ENCODE assay signal across 8 mouse cellular contexts in the genomic region with DNA sequence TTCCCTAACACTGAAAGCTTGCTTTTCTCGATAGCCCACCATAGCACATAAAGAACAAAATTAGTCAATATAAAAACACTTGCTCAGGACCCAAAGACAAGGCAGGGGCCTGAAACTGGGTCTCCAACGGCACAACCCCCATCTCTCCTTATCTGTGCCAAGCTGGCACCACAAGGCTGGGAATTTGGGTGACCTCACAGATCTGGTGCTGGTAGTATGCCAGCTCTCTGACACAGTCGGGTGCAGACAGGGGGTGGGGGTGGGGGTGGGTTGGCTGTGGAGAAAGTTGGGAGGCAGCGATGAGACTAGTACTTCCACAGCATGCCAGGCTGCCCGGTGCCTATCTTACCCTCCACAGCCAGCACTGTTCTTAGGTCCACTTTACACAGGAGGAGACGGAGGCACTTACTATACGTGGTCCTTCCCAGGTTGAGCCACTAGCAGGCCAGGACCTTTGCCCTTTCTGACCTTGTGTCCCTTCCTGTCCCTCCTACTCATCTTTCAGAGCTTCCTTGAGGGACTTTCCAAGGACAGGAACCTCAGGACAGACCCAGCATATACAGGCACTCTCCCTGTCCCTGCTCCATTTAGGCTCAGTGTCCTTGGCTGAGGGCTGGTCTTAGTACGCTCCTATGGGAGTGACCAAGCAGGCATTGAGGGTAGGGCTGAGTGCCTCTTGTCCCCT. TPM values are rescaled to one million over a fixed set of nuclear protein-coding genes. Genes with fewer than 3 reads are reported as not detected.
A peak's percentile ranks its signal among the peaks of the same experiment; 100 is the strongest.
DNase-seq lines count a peak whose midpoint lies in the region; ATAC-seq lines count a peak whose summit lies in the region.

No protein-coding gene starts in this region.

- H3K27me3 ChIP-seq in neural tube, embryonic 11.5 days (ENCODE audit: control insufficient read depth, insufficient read depth, low read length) = no peaks in the 10 kb centered on the region
- no peaks in the 10 kb centered on the region for H3K27me3 ChIP-seq in limb, embryonic 13.5 days

- ATAC-seq in neural tube, embryonic 11.5 days (ENCODE audit: insufficient read depth, low FRiP score, low TSS enrichment) = no peak
- ATAC-seq in limb, embryonic 13.5 days (ENCODE audit: low FRiP score, low read depth) = no peak

- peak overlapping the region; percentile 82 for H3K4me2 ChIP-seq in neural tube, embryonic 11.5 days (ENCODE audit: low read depth)
- H3K4me2 ChIP-seq in limb, embryonic 13.5 days (replicated peaks) = peak overlapping the region; percentile 88

- H3K36me3 ChIP-seq in neural tube, embryonic 11.5 days (ENCODE audit: control insufficient read depth, insufficient read depth, low read length) = no peaks in the 10 kb centered on the region; the same call in 1 of the 2 replicates
- H3K36me3 ChIP-seq in limb, embryonic 13.5 days = peaks cover 6% of the 10 kb centered on the region; the same call in 1 of the 2 replicates

- intact Hi-C loops in left cerebral cortex, postnatal 36 days (cut with DNase I) = no loop called here

- peak; percentile 70 to 71 for DNase-seq in cerebellum, postnatal 10 days
- no peak for DNase-seq in cerebellum, adult 8-10 months
- DNase-seq in neural tube, embryonic 11.5 days (ENCODE audit: low spot score) = no peak
- no peak for DNase-seq in neural tube, embryonic 10.5 days (ENCODE audit: extremely low spot score, low spot score)
- DNase-seq in yolk sac, embryonic 10.5 days (ENCODE audit: low spot score) = peak; percentile 54
- DNase-seq in urinary bladder, postnatal 36 days (ENCODE audit: low spot score in 2 of 2) = no peak
- no peak for DNase-seq in left cerebral cortex, postnatal 36 days (ENCODE audit: low spot score in 2 of 2)

- H3K27ac ChIP-seq in neural tube, embryonic 11.5 days (ENCODE audit: low read depth, low read length) = no peak overlapping the region
- H3K27ac ChIP-seq in limb, embryonic 13.5 days = no peak overlapping the region

- no peaks in the 10 kb centered on the region for H3K9me3 ChIP-seq in neural tube, embryonic 11.5 days (ENCODE audit: control insufficient read depth, low read length)
- H3K9me3 ChIP-seq in limb, embryonic 13.5 days = no peaks in the 10 kb centered on the region

- WGBS in neural tube, embryonic 11.5 days = 81% methylated on average over 8 of the region's 8 CpGs
- 81% methylated on average over 8 of the region's 8 CpGs for WGBS in limb, embryonic 13.5 days

- H3K4me3 ChIP-seq in neural tube, embryonic 11.5 days (ENCODE audit: low read depth, low read length) = no peak overlapping the region
- peak overlapping the region; percentile 62 for H3K4me3 ChIP-seq in limb, embryonic 13.5 days

- no peak overlapping the region for H3K9ac ChIP-seq in neural tube, embryonic 11.5 days (ENCODE audit: low read length)
- H3K9ac ChIP-seq in limb, embryonic 13.5 days = peak overlapping the region; percentile 72

- H3K4me1 ChIP-seq in neural tube, embryonic 11.5 days (ENCODE audit: control insufficient read depth, insufficient read depth, low read length) = peaks cover 23% of the 10 kb centered on the region
- peaks cover 64% of the 10 kb centered on the region for H3K4me1 ChIP-seq in limb, embryonic 13.5 days

RNA-seq across cellular contexts. Expression of a gene that starts 2.1 kb away (rescaled TPM):
- 37.8 and 39.5 TPM in 2 replicates for polyA plus RNA-seq in neural tube, embryonic 11.5 days (2014; fragmentation: Nextera tagmentation; extraction: Ambion mirVana)
- 26.7 and 31.7 TPM in 2 replicates for polyA plus RNA-seq in limb, embryonic 13.5 days (2015; fragmentation: Nextera tagmentation; extraction: Ambion mirVana)
- 10 to 100 TPM; 68.7 to 68.8 TPM for total RNA-seq in left cerebral cortex, postnatal 36 days (2021)

RNA-seq across cellular contexts. Expression of a gene that starts 2.1 kb away (rescaled TPM):
- polyA plus RNA-seq in neural tube, embryonic 11.5 days (2014; fragmentation: Nextera tagmentation; extraction: Ambion mirVana) = 31.1 and 33.9 TPM in 2 replicates
- 33.2 and 33.4 TPM in 2 replicates for polyA plus RNA-seq in limb, embryonic 13.5 days (2015; fragmentation: Nextera tagmentation; extraction: Ambion mirVana)
- 10 to 100 TPM in 1 of 2 experiments, 1 to 10 TPM in 1; 9.0 to 10.4 TPM for total RNA-seq in left cerebral cortex, postnatal 36 days (2021)

RNA-seq across cellular contexts. Expression of a gene that starts 35.2 kb away (rescaled TPM):
- polyA plus RNA-seq in neural tube, embryonic 11.5 days (2014; fragmentation: Nextera tagmentation; extraction: Ambion mirVana) = not detected in 2 replicates
- polyA plus RNA-seq in limb, embryonic 13.5 days (2015; fragmentation: Nextera tagmentation; extraction: Ambion mirVana) = not detected in 2 replicates
- 1 to 10 TPM in 1 of 2 experiments, under 1 TPM in 1; 0.99 to 1.5 TPM for total RNA-seq in left cerebral cortex, postnatal 36 days (2021)

RNA-seq across cellular contexts. Expression of a gene that starts 48.8 kb away (rescaled TPM):
- polyA plus RNA-seq in neural tube, embryonic 11.5 days (2014; fragmentation: Nextera tagmentation; extraction: Ambion mirVana) = 0.15 TPM in 1 of 2 replicates, not detected in the other
- not detected in 2 replicates for polyA plus RNA-seq in limb, embryonic 13.5 days (2015; fragmentation: Nextera tagmentation; extraction: Ambion mirVana)
- under 1 TPM; 0.27 to 0.52 TPM for total RNA-seq in left cerebral cortex, postnatal 36 days (2021)

RNA-seq across cellular contexts. Expression of a gene that starts 55.2 kb away (rescaled TPM):
- not detected in 2 replicates for polyA plus RNA-seq in neural tube, embryonic 11.5 days (2014; fragmentation: Nextera tagmentation; extraction: Ambion mirVana)
- not detected in 2 replicates for polyA plus RNA-seq in limb, embryonic 13.5 days (2015; fragmentation: Nextera tagmentation; extraction: Ambion mirVana)
- total RNA-seq in left cerebral cortex, postnatal 36 days (2021) = not detected

Comparison
In these comparisons a context has a peak if more than half of its experiments do, and no peak if none do; other contexts are left out.
1. DNase-seq: peak in cerebellum, postnatal 10 days (2 of 2) and yolk sac, embryonic 10.5 days (single experiment); none in cerebellum, adult 8-10 months (single experiment), neural tube, embryonic 11.5 days (single experiment), neural tube, embryonic 10.5 days (single experiment), urinary bladder, postnatal 36 days (0 of 2) and left cerebral cortex, postnatal 36 days (0 of 2).